Mouse (Mus musculus) G1E (cell line): ENCODE data around the gene Tmem45b.

Experiments used
- CTCF ChIP-seq: IDR thresholded peaks from 2 replicates; pipeline ENCODE4 v1.5.1; 2012; ENCODE audit warnings: low read depth, low read length, inconsistent platforms, mixed read lengths
- GATA1 ChIP-seq: IDR thresholded peaks from 2 replicates; pipeline ENCODE4 v1.6.1; 2012; ENCODE audit warnings: borderline replicate concordance, low read length, inconsistent platforms, mixed read lengths
- TAL1 ChIP-seq: conservative IDR thresholded peaks from 2 replicates; pipeline ENCODE4 v1.6.1; 2012; ENCODE audit warnings: low read depth, low read length, inconsistent platforms, mixed read lengths

GRCm38 (mm10) chr9:31463692-31464474, at the start of gene Tmem45b:
- TF ChIP-seq CTCF: no peak
- TF ChIP-seq GATA1: no peak
- no peak for TF ChIP-seq TAL1
